Mouse (Mus musculus): Measurements from ENCODE around the gene Nod1. TPM values are rescaled to one million over a fixed set of nuclear protein-coding genes. Genes with fewer than 3 reads are reported as not detected.

The Nod1 gene
- total and polyA plus RNA-seq, 2 experiments from 2014 or later: 4.2 to 8.3 TPM

GRCm38 (mm10) chr6:55014184-55014583, 41.8 kb upstream of the Nod1 start:
- Histone ChIP-seq H3K4me2 (ENCODE audit: low read depth, low read length) (no peak overlapping the region), H3K9ac (replicated peaks; ENCODE audit: low read depth, low read length) (no peak overlapping the region), H3K4me3 (ENCODE audit: low read depth, low read length) (no peak overlapping the region), H3K27me3 (ENCODE audit: control insufficient read depth, insufficient read depth, low read length) (no peaks in the 10 kb centered on the region), H3K27ac (ENCODE audit: low read depth) (no peak overlapping the region), H3K36me3 (replicated peaks; ENCODE audit: control insufficient read depth, insufficient read depth, low read length) (no peaks in the 10 kb centered on the region), H3K9me3 (replicated peaks; ENCODE audit: control insufficient read depth, low read length) (no peaks in the 10 kb centered on the region), H3K4me1 (ENCODE audit: control insufficient read depth, insufficient read depth) (0 out of 2 replicates have a peak, but pooled peaks cover 5% of the 10 kb centered on the region)
- no peak for TF ChIP-seq EP300 (IDR thresholded peaks at IDR 0.05; ENCODE audit: low read depth)
- TF ChIP-seq CTCF (IDR thresholded peaks at IDR 0.05; ENCODE audit: low read depth): no peak
- ATAC-seq (ENCODE audit: insufficient read depth, low read depth): no peak
- DNase-seq (ENCODE audit: low spot score): no peak
- WGBS: 81% methylated on average over 3 of the region's 3 CpGs

- Histone ChIP-seq H3K9ac (replicated peaks; ENCODE audit: low read depth, low read length) (no peak overlapping the region), H3K36me3 (replicated peaks; ENCODE audit: control insufficient read depth, insufficient read depth, low read length) (no peaks in the 10 kb centered on the region), H3K27me3 (ENCODE audit: control insufficient read depth, insufficient read depth, low read length) (0 out of 2 replicates have a peak, but pooled peaks cover 2% of the 10 kb centered on the region), H3K4me2 (ENCODE audit: low read depth, low read length) (no peak overlapping the region), H3K27ac (ENCODE audit: low read depth) (no peak overlapping the region), H3K4me1 (ENCODE audit: control insufficient read depth, insufficient read depth) (0 out of 2 replicates have a peak, but pooled peaks cover 5% of the 10 kb centered on the region), H3K9me3 (replicated peaks; ENCODE audit: control insufficient read depth, low read length) (no peaks in the 10 kb centered on the region), H3K4me3 (ENCODE audit: low read depth, low read length) (no peak overlapping the region)
- no peak for TF ChIP-seq EP300 (IDR thresholded peaks at IDR 0.05; ENCODE audit: low read depth)
- TF ChIP-seq CTCF (IDR thresholded peaks at IDR 0.05; ENCODE audit: low read depth): no peak
- 56% methylated on average over 7 of the region's 7 CpGs for WGBS
- ATAC-seq (ENCODE audit: insufficient read depth, low read depth) (no peak), DNase-seq (ENCODE audit: low spot score) (no peak)
These were observed 40.1 kb upstream of the Nod1 start for GRCm38 (mm10) chr6:55012516-55012915.

GRCm38 (mm10) chr6:55010330-55011091, 38.1 kb upstream of the Nod1 start:
- no peak overlapping the region for H3K27ac ChIP-seq (ENCODE audit: low read depth)
- no peaks in the 10 kb centered on the region for H3K36me3 ChIP-seq (replicated peaks; ENCODE audit: control insufficient read depth, insufficient read depth, low read length)
- H3K9me3 ChIP-seq (replicated peaks; ENCODE audit: control insufficient read depth, low read length): no peaks in the 10 kb centered on the region
- WGBS: 56% methylated on average over 4 of the region's 4 CpGs
- H3K4me2 ChIP-seq (ENCODE audit: low read depth, low read length): no peak overlapping the region
- TF ChIP-seq CTCF (IDR thresholded peaks at IDR 0.05; ENCODE audit: low read depth): no peak
- no peak for TF ChIP-seq EP300 (IDR thresholded peaks at IDR 0.05; ENCODE audit: low read depth)
- no peak overlapping the region for H3K9ac ChIP-seq (replicated peaks; ENCODE audit: low read depth, low read length)
- DNase-seq (ENCODE audit: low spot score): no peak
- H3K27me3 ChIP-seq (ENCODE audit: control insufficient read depth, insufficient read depth, low read length): 0 out of 2 replicates have a peak, but pooled peaks cover 2% of the 10 kb centered on the region
- H3K4me3 ChIP-seq (ENCODE audit: low read depth, low read length): no peak overlapping the region
- ATAC-seq (ENCODE audit: insufficient read depth, low read depth): no peak
- 0 out of 2 replicates have a peak, but pooled peaks cover 5% of the 10 kb centered on the region for H3K4me1 ChIP-seq (ENCODE audit: control insufficient read depth, insufficient read depth)

DNA sequence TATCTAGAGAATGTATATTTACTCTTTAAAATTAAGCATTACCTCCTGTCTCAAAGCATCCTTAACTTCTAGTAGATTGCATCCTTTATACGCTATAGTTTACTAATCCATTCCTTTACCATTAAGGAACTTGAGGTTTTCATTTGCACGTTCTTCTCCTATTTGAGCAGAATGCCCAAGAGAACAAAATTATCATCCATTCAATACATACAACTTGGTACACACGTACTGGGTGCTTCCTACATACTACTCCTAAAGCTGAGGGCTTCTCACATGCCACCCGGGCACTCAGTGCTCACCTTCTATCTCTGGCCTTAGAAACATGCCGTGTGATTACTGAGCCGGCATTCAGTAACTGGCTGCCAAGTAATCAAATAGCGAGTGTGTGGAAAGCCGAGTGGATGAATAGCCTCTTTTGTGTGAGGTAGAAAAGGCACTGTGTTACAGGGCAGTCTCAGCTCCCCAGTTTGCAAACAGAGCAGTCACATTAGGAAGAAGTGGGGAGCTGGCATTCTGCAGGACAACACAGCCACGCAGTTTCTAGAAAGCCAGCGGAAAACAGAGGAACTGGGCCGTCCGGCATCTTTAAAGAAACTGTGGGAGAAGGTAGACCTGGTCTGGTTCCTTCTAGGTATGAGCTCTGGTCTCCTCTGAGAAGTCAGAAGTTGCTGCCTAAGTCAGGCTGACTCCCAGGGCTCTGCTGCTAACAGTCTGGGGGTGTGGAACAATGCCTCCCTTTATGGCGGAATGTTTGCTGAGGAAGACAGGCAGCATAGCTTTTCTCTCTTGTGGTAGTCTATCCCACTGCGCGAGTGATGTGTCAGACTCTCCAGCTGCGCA, 37.2 kb upstream of the Nod1 start:
- H3K9ac ChIP-seq (replicated peaks; ENCODE audit: low read depth, low read length): no peak overlapping the region
- no peak overlapping the region for H3K27ac ChIP-seq (ENCODE audit: low read depth)

GRCm38 (mm10) chr6:55008401-55008800, 36.0 kb upstream of the Nod1 start:
- no peaks in the 10 kb centered on the region for H3K9me3 ChIP-seq (replicated peaks; ENCODE audit: control insufficient read depth, low read length)
- H3K9ac ChIP-seq (replicated peaks; ENCODE audit: low read depth, low read length): no peak overlapping the region
- TF ChIP-seq CTCF (IDR thresholded peaks at IDR 0.05; ENCODE audit: low read depth): no peak
- TF ChIP-seq EP300 (IDR thresholded peaks at IDR 0.05; ENCODE audit: low read depth): no peak
- 76% methylated on average over 8 of the region's 8 CpGs for WGBS
- no peaks in the 10 kb centered on the region for H3K36me3 ChIP-seq (replicated peaks; ENCODE audit: control insufficient read depth, insufficient read depth, low read length)
- 0 out of 2 replicates have a peak, but pooled peaks cover 2% of the 10 kb centered on the region for H3K27me3 ChIP-seq (ENCODE audit: control insufficient read depth, insufficient read depth, low read length)
- no peak overlapping the region for H3K4me2 ChIP-seq (ENCODE audit: low read depth, low read length)
- no peak overlapping the region for H3K27ac ChIP-seq (ENCODE audit: low read depth)
- 0 out of 2 replicates have a peak, but pooled peaks cover 5% of the 10 kb centered on the region for H3K4me1 ChIP-seq (ENCODE audit: control insufficient read depth, insufficient read depth)
- H3K4me3 ChIP-seq (ENCODE audit: low read depth, low read length): no peak overlapping the region
- DNase-seq (ENCODE audit: low spot score): no peak
- no peak for ATAC-seq (ENCODE audit: insufficient read depth, low read depth)

More for the DNA sequence above, 37.2 kb upstream of the Nod1 start:
- Histone ChIP-seq H3K36me3 (replicated peaks; ENCODE audit: control insufficient read depth, insufficient read depth, low read length) (no peaks in the 10 kb centered on the region), H3K4me1 (ENCODE audit: control insufficient read depth, insufficient read depth) (0 out of 2 replicates have a peak, but pooled peaks cover 5% of the 10 kb centered on the region), H3K27me3 (ENCODE audit: control insufficient read depth, insufficient read depth, low read length) (0 out of 2 replicates have a peak, but pooled peaks cover 2% of the 10 kb centered on the region), H3K4me3 (ENCODE audit: low read depth, low read length) (no peak overlapping the region; the same call in 1 of the 2 replicates), H3K9me3 (replicated peaks; ENCODE audit: control insufficient read depth, low read length) (no peaks in the 10 kb centered on the region), H3K4me2 (ENCODE audit: low read depth, low read length) (peak overlapping the region; percentile 42)
- WGBS: 20% methylated on average over 16 of the region's 16 CpGs
- DNase-seq (ENCODE audit: low spot score) (peak; percentile 11), ATAC-seq (ENCODE audit: insufficient read depth, low read depth) (no peak)
- TF ChIP-seq CTCF (IDR thresholded peaks at IDR 0.05; ENCODE audit: low read depth): no peak
- no peak for TF ChIP-seq EP300 (IDR thresholded peaks at IDR 0.05; ENCODE audit: low read depth)

Measured in heart, postnatal 0 days (tissue).